Mouse (Mus musculus): Measurements from ENCODE around the gene Cnpy2. TPM values are rescaled to one million over a fixed set of nuclear protein-coding genes. Genes with fewer than 3 reads are reported as not detected.

Gene Cnpy2
- total RNA-seq (2023) = 10 to 100 TPM; 34.4 to 34.6 TPM

DNA sequence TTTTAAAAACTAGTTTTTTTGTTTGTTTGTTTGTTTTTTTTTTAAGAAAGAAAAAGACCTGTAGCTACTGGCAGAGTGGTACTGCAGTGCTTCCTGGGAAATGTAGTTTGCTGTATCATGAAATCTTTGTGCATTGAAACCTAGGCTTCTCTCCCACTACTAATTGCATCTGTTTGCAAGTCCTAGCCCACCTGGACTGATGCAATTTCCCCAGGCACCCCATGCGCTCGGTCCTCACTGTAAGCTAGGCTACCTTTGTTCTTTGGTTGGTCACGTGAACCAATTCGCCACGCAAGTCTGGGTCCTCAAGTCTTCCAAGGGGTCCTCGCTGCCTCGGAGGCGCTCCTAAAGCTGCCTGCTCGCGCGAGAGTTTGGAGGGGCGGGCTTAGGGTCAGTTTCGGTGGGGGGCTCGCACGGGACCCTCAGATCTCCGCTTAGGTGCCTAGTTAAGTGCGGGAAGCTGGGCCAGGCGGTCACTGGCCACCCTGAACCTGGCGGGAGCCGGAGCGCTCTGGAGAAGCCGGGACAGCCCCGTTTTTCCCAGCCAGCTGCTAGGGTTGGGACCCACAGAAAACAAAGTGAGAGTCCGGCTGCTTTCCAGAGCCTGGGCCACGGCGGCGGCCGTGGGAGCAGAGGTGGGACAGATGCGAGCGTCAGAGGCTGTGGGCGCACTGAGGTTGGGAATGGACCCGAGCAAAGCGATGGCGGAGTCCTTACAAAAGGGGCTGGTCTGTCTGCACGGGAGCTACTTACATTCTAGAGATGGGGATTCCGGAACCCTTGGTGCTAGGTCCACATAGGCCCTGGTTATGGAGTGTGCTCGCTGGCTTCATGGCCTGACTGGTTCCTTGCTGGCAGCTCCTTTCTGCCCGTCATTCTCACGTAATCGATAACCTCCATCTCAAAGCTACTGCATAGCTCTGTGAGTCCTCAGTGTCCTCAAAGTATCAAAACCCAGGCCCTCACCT is at the start of gene Cnpy2:
Gene Cnpy2 (plus strand): TSS at position 319 of the 968 bp plus-strand sequence.

DNA sequence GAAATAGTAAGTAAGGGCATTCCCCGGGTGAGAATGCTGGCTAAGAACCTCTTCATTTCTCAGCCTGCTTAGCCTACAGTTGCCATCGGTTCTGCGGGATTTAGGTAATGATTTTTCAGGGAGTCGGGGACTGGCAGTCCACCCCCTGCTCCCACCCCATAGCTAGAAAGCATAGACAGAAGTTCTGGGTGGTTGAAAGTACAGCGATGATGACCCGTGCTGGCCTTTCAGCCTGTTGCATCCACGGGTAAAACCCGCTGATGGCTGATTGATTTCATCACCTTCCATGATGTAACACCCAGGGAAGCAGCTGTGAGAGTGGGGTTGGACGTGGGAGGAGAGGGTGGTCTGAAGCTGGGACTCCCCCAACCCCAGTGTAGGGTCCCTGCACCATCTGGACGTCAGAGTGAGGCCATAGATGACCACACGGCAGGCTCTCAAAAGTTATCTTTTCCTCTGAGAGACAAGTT is 23.5 kb upstream of the Cnpy2 start, which contains the start of gene Il23a:
Gene Il23a (minus strand): TSS at position 51 of the 470 bp plus-strand sequence.

DNA sequence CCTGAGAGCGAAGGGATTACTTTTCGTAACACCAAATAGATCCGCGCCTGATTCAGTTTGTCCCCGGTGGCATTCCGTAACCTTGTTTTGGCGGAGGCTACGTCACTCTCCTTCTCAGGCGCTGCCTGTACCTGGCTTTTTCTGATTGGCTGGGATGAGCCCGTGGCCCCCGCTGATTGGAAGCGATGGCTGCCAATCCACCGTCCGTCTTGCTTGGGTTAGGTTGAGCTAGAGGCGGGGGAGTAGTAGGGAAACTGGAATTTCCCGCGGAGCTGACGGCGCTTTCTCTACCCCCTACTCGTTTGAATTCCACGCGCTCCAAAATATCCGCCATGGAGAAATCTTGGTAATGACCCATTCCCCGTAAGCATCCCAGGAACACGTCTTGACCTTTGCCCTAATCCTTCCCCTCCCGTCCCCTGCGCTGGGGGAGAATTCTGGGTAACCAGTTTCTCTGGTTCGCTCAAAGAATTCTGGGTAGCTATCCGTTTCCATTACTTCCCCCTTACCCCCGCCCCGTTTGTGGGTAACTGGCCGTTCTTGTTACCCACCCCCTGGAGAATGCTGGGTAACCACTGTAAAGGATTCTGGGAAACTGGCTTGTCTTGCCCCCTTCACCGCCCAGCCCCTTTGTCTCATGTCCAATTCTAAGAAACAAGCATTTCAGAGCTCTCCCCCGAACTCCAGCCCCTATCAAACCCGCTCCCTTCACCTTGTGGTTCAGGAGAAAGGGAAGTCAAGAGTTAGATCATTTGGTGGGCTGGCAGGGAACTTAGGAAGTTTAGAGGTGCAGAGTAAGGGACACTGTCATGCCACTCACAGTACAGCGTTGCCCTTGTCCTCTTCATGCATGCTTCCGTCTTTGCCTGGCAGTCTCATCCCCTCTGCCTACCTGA is 18.9 kb upstream of the Cnpy2 start, which contains the start of gene Pan2:
Gene Pan2 (plus strand): TSS at position 210 of the 896 bp plus-strand sequence.

DNA sequence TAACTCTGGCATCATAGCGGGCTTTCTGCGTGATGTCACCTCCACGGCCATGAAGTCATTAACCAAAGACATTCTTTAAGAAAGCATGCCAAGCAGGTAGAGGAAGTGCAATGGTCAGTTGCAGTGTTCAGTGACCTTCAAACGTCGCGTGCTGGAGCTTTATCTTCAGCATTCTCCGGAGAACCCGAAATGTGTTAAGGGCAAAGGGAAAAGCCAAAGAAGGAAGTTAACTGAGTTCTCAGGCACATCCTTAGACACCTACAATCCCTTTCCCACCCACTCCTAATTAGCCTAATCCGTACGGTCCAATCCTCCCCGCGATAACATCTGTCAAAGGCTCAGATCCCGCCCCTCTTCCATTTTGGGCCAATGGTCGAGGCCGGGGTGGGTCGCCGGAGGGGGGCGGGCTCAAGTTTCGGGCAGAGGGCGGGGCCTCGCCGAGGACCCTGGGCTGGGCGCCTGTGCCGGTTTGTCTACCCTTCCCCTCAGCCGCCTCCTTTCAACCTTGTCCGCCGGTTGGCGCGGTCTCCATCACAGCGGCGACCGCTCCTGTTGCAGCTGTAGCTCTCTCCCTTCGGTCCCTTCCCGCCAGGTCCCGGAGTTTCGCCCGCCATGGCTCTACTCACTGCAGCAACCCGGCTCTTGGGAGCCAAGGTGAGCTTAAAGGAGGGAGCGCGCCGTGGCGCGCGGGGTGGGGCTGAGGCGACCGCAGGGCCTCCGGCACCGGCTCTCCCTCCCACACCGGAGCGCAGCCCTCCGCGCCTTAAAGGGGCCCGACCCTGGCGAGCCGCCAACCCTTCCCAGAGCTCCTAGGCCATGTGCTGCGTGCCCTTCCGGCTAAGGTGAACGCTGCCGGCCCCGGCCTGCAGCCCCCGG is 15.3 kb downstream of the Cnpy2 start, which contains the start of gene Cs:
Gene Cs (plus strand): TSS at position 429 of the 876 bp plus-strand sequence.

DNA sequence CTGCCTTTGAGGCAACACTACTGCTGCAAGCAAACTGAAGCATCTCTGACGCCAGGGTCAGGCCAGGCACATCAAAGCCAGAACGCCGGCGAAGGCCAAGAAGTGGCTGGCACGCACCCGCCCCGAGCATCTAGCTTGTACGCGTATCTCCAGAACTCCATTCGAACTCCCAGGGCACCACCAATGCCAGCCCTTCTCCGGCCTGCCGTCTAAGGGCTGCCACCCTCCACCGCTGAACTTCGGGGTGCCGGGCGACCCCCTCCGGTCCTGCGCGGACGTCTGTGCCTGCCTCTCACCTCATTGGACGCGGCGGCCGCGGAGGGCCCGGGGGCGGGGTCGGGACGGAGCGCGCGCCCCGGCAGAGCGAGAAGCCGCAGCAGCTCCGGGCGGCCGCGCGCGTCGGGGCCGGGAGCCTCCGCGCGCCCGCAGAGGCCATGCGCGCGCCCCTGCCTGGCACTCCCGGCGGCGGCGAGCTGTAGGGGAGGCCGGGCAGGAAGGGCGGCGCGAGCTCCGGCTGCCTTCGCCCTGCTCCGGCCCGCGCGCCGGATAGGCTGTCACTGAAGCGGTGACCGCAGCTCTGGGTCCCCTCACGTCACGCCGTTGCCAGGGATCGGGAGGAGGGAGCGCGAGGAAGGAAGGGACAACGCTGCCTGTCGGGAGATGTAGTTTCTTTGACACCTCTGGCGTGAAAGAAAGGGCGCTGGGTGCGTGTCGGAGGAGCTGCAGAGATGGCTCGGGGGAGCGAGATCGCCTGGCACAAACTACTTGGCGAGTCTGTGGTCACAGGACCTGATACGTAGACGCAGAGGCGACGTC is 46.4 kb downstream of the Cnpy2 start, which contains the start of gene Coq10a:
Gene Coq10a (minus strand): TSS at position 596 of the 816 bp plus-strand sequence.

DNA sequence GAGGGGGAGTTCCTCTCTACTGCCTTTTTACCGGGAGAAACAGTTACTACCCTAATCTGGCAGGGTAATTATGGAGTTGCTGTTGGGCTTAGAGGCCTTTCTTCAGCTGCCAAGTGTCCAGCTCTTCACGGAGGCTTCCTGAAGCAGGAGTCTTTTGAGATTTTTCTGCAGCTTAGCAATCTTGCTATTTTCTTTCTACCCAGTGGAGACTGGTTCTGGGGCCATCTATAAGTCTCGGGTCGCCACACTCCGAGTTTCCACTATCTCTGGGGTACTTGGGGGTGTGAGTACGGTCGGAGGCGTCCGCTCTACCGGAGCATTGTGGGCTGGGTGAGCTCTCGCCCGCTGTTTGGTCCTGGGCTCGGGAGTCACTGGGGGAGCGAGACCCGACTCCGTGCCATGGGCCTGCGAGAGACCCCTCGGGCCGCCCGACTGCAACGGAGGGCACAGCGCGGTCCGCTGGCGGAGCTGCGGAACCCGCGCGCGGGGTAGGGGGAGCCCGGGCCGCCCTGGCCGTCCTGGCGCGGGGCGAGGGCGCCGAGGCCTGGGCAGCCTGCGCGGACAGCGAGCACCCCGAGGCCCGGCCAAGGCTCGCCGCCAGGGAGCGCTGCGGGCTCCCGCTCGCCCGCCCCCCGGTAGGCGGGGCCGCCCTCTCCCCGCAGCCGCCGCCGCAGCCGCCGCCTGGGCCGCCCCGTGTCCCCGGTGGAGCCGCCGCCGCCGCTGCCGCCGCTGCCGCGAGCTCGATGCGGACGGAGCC is 54.4 kb downstream of the Cnpy2 start, which contains the start of gene Ankrd52:
Gene Ankrd52 (plus strand): TSS at position 661 of the 757 bp plus-strand sequence.

Other genes with a start within 250 kb of the Cnpy2 start
- gene Atp5b, start 239.2 kb upstream of the Cnpy2 start, total RNA-seq (2023) = 100 to 1,000 TPM; 509 to 578 TPM
- gene Baz2a, start 230.9 kb upstream of the Cnpy2 start, total RNA-seq (2023) = 10 to 100 TPM; 81.5 to 91.8 TPM
- gene Rbms2, start 142.2 kb upstream of the Cnpy2 start, total RNA-seq (2023) = 10 to 100 TPM; 10.7 to 11.5 TPM
- gene Gls2, start 128.0 kb upstream of the Cnpy2 start, total RNA-seq (2023) = 1 to 10 TPM; 1.0 to 1.6 TPM
- 1 to 10 TPM; 4.2 to 6.3 TPM for gene Spryd4, start 110.7 kb upstream of the Cnpy2 start, total RNA-seq (2023)
- under 1 TPM in 1 of 2 experiments, not detected in 1; 0.15 TPM for gene Mip, start 96.6 kb upstream of the Cnpy2 start, total RNA-seq (2023)
- 10 to 100 TPM; 29.4 to 41.0 TPM for gene Timeless, start 90.4 kb upstream of the Cnpy2 start, total RNA-seq (2023)
- gene Apon, start 68.4 kb upstream of the Cnpy2 start, total RNA-seq (2023) = under 1 TPM in 1 of 2 experiments, not detected in 1; 0.46 TPM
- gene Apof, start 53.8 kb upstream of the Cnpy2 start, total RNA-seq (2023) = not detected
- gene Stat2, start 51.9 kb upstream of the Cnpy2 start, total RNA-seq (2023) = 10 to 100 TPM; 36.7 to 45.1 TPM
- gene Il23a, start 23.7 kb upstream of the Cnpy2 start, total RNA-seq (2023) = not detected
- 10 to 100 TPM; 30.3 to 33.9 TPM for gene Pan2, start 19.1 kb upstream of the Cnpy2 start, total RNA-seq (2023)
- gene Cs, start 15.3 kb downstream of the Cnpy2 start, total RNA-seq (2023) = 100 to 1,000 TPM; 101 to 107 TPM
- 10 to 100 TPM; 15.7 to 16.2 TPM for gene Coq10a, start 46.5 kb downstream of the Cnpy2 start, total RNA-seq (2023)
- 10 to 100 TPM; 39.9 to 40.3 TPM for gene Ankrd52, start 54.7 kb downstream of the Cnpy2 start, total RNA-seq (2023)
- not detected for gene Slc39a5, start 78.8 kb downstream of the Cnpy2 start, total RNA-seq (2023)
- gene Nabp2, start 89.0 kb downstream of the Cnpy2 start, total RNA-seq (2023) = 10 to 100 TPM; 36.2 to 39.9 TPM
- 10 to 100 TPM; 34.9 to 38.0 TPM for gene Rnf41, start 89.2 kb downstream of the Cnpy2 start, total RNA-seq (2023)
- 10 to 100 TPM; 94.8 to 95.9 TPM for gene Smarcc2, start 136.8 kb downstream of the Cnpy2 start, total RNA-seq (2023)
- gene Myl6, start 171.7 kb downstream of the Cnpy2 start, total RNA-seq (2023) = 1,000 to 10,000 TPM; 1,082 to 1,094 TPM
- 1 to 10 TPM; 2.3 to 2.7 TPM for gene Myl6b, start 176.2 kb downstream of the Cnpy2 start, total RNA-seq (2023)
- 100 to 1,000 TPM; 141 to 160 TPM for gene Esyt1, start 203.4 kb downstream of the Cnpy2 start, total RNA-seq (2023)
- gene Zc3h10, start 225.3 kb downstream of the Cnpy2 start, total RNA-seq (2023) = 10 to 100 TPM; 25.3 to 27.3 TPM
- 1,000 to 10,000 TPM; 1,718 to 1,914 TPM for gene Rpl41, start 226.8 kb downstream of the Cnpy2 start, total RNA-seq (2023)
- 10 to 100 TPM; 50.1 to 53.8 TPM for gene Pa2g4, start 243.5 kb downstream of the Cnpy2 start, total RNA-seq (2023)